Mouse (Mus musculus): ENCODE measurements around the gene Nxn. TPM values are rescaled to one million over a fixed set of nuclear protein-coding genes. Genes with fewer than 3 reads are reported as not detected.

Nxn gene
- total and polyA plus RNA-seq, 3 experiments, result 52.8 to 54.3 (median 53.0) TPM

DNA sequence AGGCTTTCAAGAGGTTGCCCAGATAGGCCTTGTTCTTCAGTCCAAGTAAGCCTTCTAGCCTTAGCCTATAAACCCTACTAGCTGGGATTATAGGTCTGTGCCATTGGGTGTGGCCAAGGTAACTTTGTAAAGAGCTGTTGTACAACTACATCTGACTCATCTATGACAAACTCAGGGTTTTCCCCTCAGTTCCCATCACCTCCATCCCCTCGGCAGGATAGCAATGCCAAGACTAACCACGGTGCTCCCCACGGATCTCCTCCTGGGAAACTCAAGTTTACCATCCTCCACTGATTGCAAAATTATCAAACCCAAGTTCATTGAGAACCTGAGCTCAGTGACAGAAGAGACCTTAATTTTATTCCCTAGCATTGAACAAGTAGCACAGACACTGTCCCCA lies 162.8 kb downstream of the Nxn start:
- no peak for DNase-seq (ENCODE audit: low read depth, low spot score)
- Histone ChIP-seq H3K27ac (ENCODE audit: control insufficient read depth, low read depth, low read length) (no peak overlapping the region), H3K4me3 (ENCODE audit: control insufficient read depth in 1 of 2, insufficient read depth in 1 of 2, low read depth in 2 of 2, low read length in 2 of 2) (no peak overlapping the region), H3K4me1 (ENCODE audit: control insufficient read depth in 1 of 2, insufficient read depth in 2 of 2, low read length in 2 of 2) (no peaks in the 10 kb centered on the region), H3K27me3 (ENCODE audit: control insufficient read depth in 1 of 2, insufficient read depth in 2 of 2, low read length in 2 of 2) (no peaks in the 10 kb centered on the region), H3K9ac (ENCODE audit: control insufficient read depth, low read depth, low read length, poor library complexity, severe bottlenecking) (no peak overlapping the region), H3K36me3 (ENCODE audit: control insufficient read depth in 1 of 2, insufficient read depth in 2 of 2, low read length in 2 of 2) (peaks cover 0 to 9% of the 10 kb centered on the region in 2 experiments; a peak in 2 of 4 replicates), H3K9me3 (replicated peaks; ENCODE audit: insufficient read depth, low read length) (no peaks in the 10 kb centered on the region), H3K79me2 (ENCODE audit: control insufficient read depth, insufficient read depth, low read length, poor library complexity) (no peaks in the 10 kb centered on the region)
- TF ChIP-seq ZC3H11A (IDR thresholded peaks at IDR 0.05; ENCODE audit: low read depth, low read length) (no peak), MAFK (IDR thresholded peaks at IDR 0.05; ENCODE audit: borderline replicate concordance, low read depth, low read length) (no peak), GABPA (IDR thresholded peaks at IDR 0.05; ENCODE audit: low read depth, low read length) (no peak), ZNF384 (IDR thresholded peaks at IDR 0.05; ENCODE audit: low read depth, low read length) (no peak), NRF1 (IDR thresholded peaks at IDR 0.05; ENCODE audit: insufficient read depth, low read depth, low read length, poor library complexity, severe bottlenecking) (no peak), UBTF (IDR thresholded peaks at IDR 0.05; ENCODE audit: borderline replicate concordance, insufficient read depth, low read depth, low read length) (no peak), CHD1 (IDR thresholded peaks at IDR 0.05; ENCODE audit: low read depth, low read length) (no peak), USF2 (IDR thresholded peaks at IDR 0.05; ENCODE audit: borderline replicate concordance in 1 of 2, insufficient read depth in 1 of 2, low read depth in 1 of 2, low read length in 2 of 2) (no peak), KAT2A (conservative IDR thresholded peaks at IDR 0.05; ENCODE audit: low read depth, low read length) (no peak), ELF1 (IDR thresholded peaks at IDR 0.05; ENCODE audit: low read depth, low read length) (no peak), SIN3A (IDR thresholded peaks at IDR 0.05; ENCODE audit: low read length) (no peak), MAX (IDR thresholded peaks at IDR 0.05; ENCODE audit: low read length) (no peak), BHLHE40 (IDR thresholded peaks at IDR 0.05; ENCODE audit: borderline replicate concordance, low read depth, low read length) (no peak), MYB (IDR thresholded peaks at IDR 0.05; ENCODE audit: low read depth, low read length) (no peak), TAL1 (IDR thresholded peaks at IDR 0.05; ENCODE audit: low read length) (no peak)

DNA sequence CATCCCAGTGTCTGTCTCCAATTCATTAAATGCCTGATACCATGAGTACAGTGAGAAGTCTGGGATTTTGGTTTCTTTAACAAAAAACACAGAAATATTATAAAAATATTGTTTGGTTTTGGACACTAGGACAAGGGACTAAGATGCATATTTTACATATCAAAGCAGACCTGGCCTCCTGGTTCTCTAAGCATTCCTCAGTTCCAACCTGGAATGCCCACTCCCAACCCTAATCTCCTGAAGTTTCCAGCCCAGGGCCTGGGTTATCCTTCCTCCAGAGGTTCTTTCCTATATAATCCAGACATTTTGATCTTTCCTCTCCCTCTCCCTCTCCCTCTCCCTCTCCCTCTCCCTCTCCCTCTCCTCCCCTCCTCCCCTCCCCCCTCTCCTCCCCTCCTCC lies 173.9 kb downstream of the Nxn start:
- DNase-seq (ENCODE audit: low read depth, low spot score), result no peak
- Histone ChIP-seq H3K4me1 (ENCODE audit: control insufficient read depth in 1 of 2, insufficient read depth in 2 of 2, low read length in 2 of 2) (peaks cover 0 to 2% of the 10 kb centered on the region in 2 experiments; a peak in 2 of 4 replicates), H3K27me3 (ENCODE audit: control insufficient read depth in 1 of 2, insufficient read depth in 2 of 2, low read length in 2 of 2) (no peaks in the 10 kb centered on the region), H3K4me3 (ENCODE audit: control insufficient read depth in 1 of 2, insufficient read depth in 1 of 2, low read depth in 2 of 2, low read length in 2 of 2) (no peak overlapping the region), H3K9me3 (replicated peaks; ENCODE audit: insufficient read depth, low read length) (no peaks in the 10 kb centered on the region), H3K36me3 (ENCODE audit: control insufficient read depth in 1 of 2, insufficient read depth in 2 of 2, low read length in 2 of 2) (peaks cover 0 to 3% of the 10 kb centered on the region in 2 experiments; a peak in 3 of 4 replicates), H3K79me2 (ENCODE audit: control insufficient read depth, insufficient read depth, low read length, poor library complexity) (no peaks in the 10 kb centered on the region), H3K27ac (ENCODE audit: control insufficient read depth, low read depth, low read length) (no peak overlapping the region), H3K9ac (ENCODE audit: control insufficient read depth, low read depth, low read length, poor library complexity, severe bottlenecking) (no peak overlapping the region)
- TF ChIP-seq BHLHE40 (IDR thresholded peaks at IDR 0.05; ENCODE audit: borderline replicate concordance, low read depth, low read length) (no peak), TAL1 (IDR thresholded peaks at IDR 0.05; ENCODE audit: low read length) (no peak), CHD1 (IDR thresholded peaks at IDR 0.05; ENCODE audit: low read depth, low read length) (no peak), POLR2AphosphoS5 (IDR thresholded peaks at IDR 0.05; ENCODE audit: borderline replicate concordance, low read depth, low read length) (no peak), NRF1 (IDR thresholded peaks at IDR 0.05; ENCODE audit: insufficient read depth, low read depth, low read length, poor library complexity, severe bottlenecking) (no peak), E2F4 (IDR thresholded peaks at IDR 0.05; ENCODE audit: borderline replicate concordance, low read depth, low read length) (no peak), HCFC1 (IDR thresholded peaks at IDR 0.05; ENCODE audit: low read depth, low read length) (no peak), NELFE (IDR thresholded peaks at IDR 0.05; ENCODE audit: low read depth, low read length) (no peak), MYC (IDR thresholded peaks at IDR 0.05; ENCODE audit: low read depth, low read length) (no peak), SIN3A (IDR thresholded peaks at IDR 0.05; ENCODE audit: low read length) (no peak), POLR2AphosphoS2 (IDR thresholded peaks at IDR 0.05; ENCODE audit: low read length) (no peak), UBTF (IDR thresholded peaks at IDR 0.05; ENCODE audit: borderline replicate concordance, insufficient read depth, low read depth, low read length) (no peak), MAX (IDR thresholded peaks at IDR 0.05; ENCODE audit: low read length) (no peak), CTCF (IDR thresholded peaks at IDR 0.05 in 2 of 3, conservative IDR thresholded peaks at IDR 0.05 in 1 of 3; ENCODE audit: control insufficient read depth in 1 of 3, insufficient read depth in 1 of 3, low read depth in 2 of 3, low read length in 3 of 3, poor library complexity in 1 of 3, severe bottlenecking in 1 of 3) (no peak)
